Mouse (Mus musculus) CH12.LX (cell line): ENCODE results near the gene Wtap. TPM values are rescaled to one million over a fixed set of nuclear protein-coding genes. Genes with fewer than 3 reads are reported as not detected.

Source experiments
- DNase-seq: peaks from one replicate; pipeline ENCODE4 v3.0.0-alpha.2; 2013; ENCODE audit errors: extremely low read depth
- H3K27ac ChIP-seq: 2 replicates; pipeline ENCODE4 v1.5.1; 2012; ENCODE audit warnings: low read depth, mild to moderate bottlenecking, control low read depth, moderate library complexity; ENCODE audit not compliant: insufficient read depth
- H3K27me3 ChIP-seq: replicated peaks from 2 replicates; pipeline ENCODE3; 2012; ENCODE audit warnings: inconsistent platforms
- H3K36me3 ChIP-seq, 2 experiments: replicated peaks in 1 of 2; 2 replicates each; pipeline versions ENCODE3 to v1.6.1; 2012; ENCODE audit warnings: inconsistent platforms in 1 of 2, low read length in 1 of 2, mild to moderate bottlenecking in 1 of 2, mixed read lengths in 1 of 2, moderate library complexity in 1 of 2; ENCODE audit not compliant: control insufficient read depth in 1 of 2, insufficient read depth in 1 of 2
- H3K4me1 ChIP-seq, 2 experiments: 2 replicates each; pipeline ENCODE4 v1.6.1; 2012; ENCODE audit warnings: inconsistent platforms in 1 of 2, moderate library complexity in 1 of 2; ENCODE audit not compliant: insufficient read depth in 2 of 2, control insufficient read depth in 1 of 2
- H3K4me2 ChIP-seq: 2 replicates; pipeline ENCODE4 v1.6.1; 2012; ENCODE audit warnings: low read depth, mild to moderate bottlenecking, control low read depth; ENCODE audit not compliant: poor library complexity, insufficient read depth, severe bottlenecking
- H3K4me3 ChIP-seq, 3 experiments: fragments of 150-350 bp in 1 of 3; sonication (generic) in 1 of 3; replicated peaks in 1 of 3; 2 replicates each; pipeline versions ENCODE3 to v1.5.1; 2011 to 2012; ENCODE audit warnings: low read depth in 2 of 3, low read length in 2 of 3, mild to moderate bottlenecking in 2 of 3, moderate library complexity in 2 of 3, control low read depth in 1 of 3, improper control_type of control experiment in 1 of 3, inconsistent platforms in 1 of 3, mixed read lengths in 1 of 3; ENCODE audit not compliant: poor library complexity in 1 of 3
- H3K79me2 ChIP-seq: replicated peaks from 2 replicates; pipeline ENCODE4 v1.6.1; 2012; ENCODE audit warnings: mild to moderate bottlenecking, moderate library complexity; ENCODE audit not compliant: control insufficient read depth, poor library complexity, insufficient read depth, severe bottlenecking; ENCODE audit errors: extremely low read depth
- H3K9ac ChIP-seq: 2 replicates; pipeline ENCODE4 v1.6.1; 2012; ENCODE audit warnings: low read depth, mild to moderate bottlenecking, control low read depth, moderate library complexity; ENCODE audit not compliant: insufficient read depth
- H3K9me3 ChIP-seq: replicated peaks from 2 replicates; pipeline ENCODE3; 2012; ENCODE audit warnings: low read length, inconsistent platforms, mixed read lengths
- BHLHE40 ChIP-seq: IDR thresholded peaks from 2 replicates; pipeline ENCODE4 v1.6.1; 2011; ENCODE audit warnings: mild to moderate bottlenecking, low read depth, low read length, improper control_type of control experiment
- CHD1 ChIP-seq: IDR thresholded peaks from 2 replicates; pipeline ENCODE4 v1.6.1; 2012; ENCODE audit warnings: low read depth, low read length, improper control_type of control experiment, inconsistent platforms
- CTCF ChIP-seq, 2 experiments: IDR thresholded peaks in 1 of 2; conservative IDR thresholded peaks in 1 of 2; 2 replicates each; pipeline ENCODE4 v1.5.1; 2011 to 2012; ENCODE audit warnings: low read depth in 2 of 2, low read length in 2 of 2, improper control_type of control experiment in 1 of 2, inconsistent platforms in 1 of 2, mild to moderate bottlenecking in 1 of 2, moderate library complexity in 1 of 2
- EP300 ChIP-seq: IDR thresholded peaks from 2 replicates; pipeline ENCODE4 v1.6.1; 2011; ENCODE audit warnings: low read length, improper control_type of control experiment
- ETS1 ChIP-seq: conservative IDR thresholded peaks from 2 replicates; pipeline ENCODE4 v1.6.1; 2012; ENCODE audit warnings: low read depth, mild to moderate bottlenecking, inconsistent platforms, low read length, improper control_type of control experiment, moderate library complexity
- GABPA ChIP-seq: IDR thresholded peaks from 2 replicates; pipeline ENCODE4 v1.6.1; 2012; ENCODE audit warnings: low read depth, low read length, improper control_type of control experiment, inconsistent platforms; ENCODE audit not compliant: insufficient replicate concordance
- HCFC1 ChIP-seq: IDR thresholded peaks from 2 replicates; pipeline ENCODE4 v1.6.1; 2012; ENCODE audit warnings: low read depth, mild to moderate bottlenecking, inconsistent platforms, low read length, improper control_type of control experiment
- JUN ChIP-seq: IDR thresholded peaks from 2 replicates; pipeline ENCODE4 v1.6.1; 2011; ENCODE audit warnings: low read depth, mild to moderate bottlenecking, low read length, improper control_type of control experiment, moderate library complexity; ENCODE audit not compliant: insufficient read depth
- JUND ChIP-seq: conservative IDR thresholded peaks from 2 replicates; pipeline ENCODE4 v1.6.1; 2011; ENCODE audit warnings: low read depth, low read length, improper control_type of control experiment
- MAFK ChIP-seq: IDR thresholded peaks from 2 replicates; pipeline ENCODE4 v1.6.1; 2011; ENCODE audit warnings: low read length, improper control_type of control experiment; ENCODE audit not compliant: insufficient replicate concordance
- MAZ ChIP-seq: IDR thresholded peaks from 2 replicates; pipeline ENCODE4 v1.6.1; 2012; ENCODE audit warnings: low read depth, mild to moderate bottlenecking, inconsistent platforms, low read length, improper control_type of control experiment, moderate library complexity
- MEF2A ChIP-seq: IDR thresholded peaks from 2 replicates; pipeline ENCODE4 v1.6.1; 2014; ENCODE audit warnings: low read depth, mild to moderate bottlenecking, inconsistent platforms, low read length, improper control_type of control experiment, borderline replicate concordance
- MXI1 ChIP-seq: IDR thresholded peaks from 2 replicates; pipeline ENCODE4 v1.6.1; 2011; ENCODE audit warnings: mild to moderate bottlenecking, low read depth, low read length, improper control_type of control experiment
- MYC ChIP-seq: IDR thresholded peaks from 2 replicates; pipeline ENCODE4 v1.6.1; 2011; ENCODE audit warnings: low read depth, mild to moderate bottlenecking, improper control_type of control experiment, low read length
- NELFE ChIP-seq: IDR thresholded peaks from 2 replicates; pipeline ENCODE4 v1.6.1; 2011; ENCODE audit warnings: low read depth, low read length, improper control_type of control experiment
- PAX5 ChIP-seq: IDR thresholded peaks from 2 replicates; pipeline ENCODE4 v1.6.1; 2012; ENCODE audit warnings: low read length, inconsistent platforms, mixed read lengths
- POLR2A ChIP-seq: IDR thresholded peaks from 2 replicates; pipeline ENCODE4 v1.6.1; 2011; ENCODE audit warnings: low read depth, mild to moderate bottlenecking, improper control_type of control experiment, low read length
- POLR2AphosphoS2 ChIP-seq: IDR thresholded peaks from 2 replicates; pipeline ENCODE4 v1.6.1; 2011; ENCODE audit warnings: low read depth, low read length, improper control_type of control experiment
- RAD21 ChIP-seq: IDR thresholded peaks from 2 replicates; pipeline ENCODE4 v1.6.1; 2011; ENCODE audit warnings: low read depth, mild to moderate bottlenecking, low read length, improper control_type of control experiment, moderate library complexity
- RCOR1 ChIP-seq: conservative IDR thresholded peaks from 2 replicates; pipeline ENCODE4 v1.6.1; 2012; ENCODE audit warnings: low read depth, mild to moderate bottlenecking, inconsistent platforms, low read length, improper control_type of control experiment
- SIN3A ChIP-seq: IDR thresholded peaks from 2 replicates; pipeline ENCODE4 v1.6.1; 2012; ENCODE audit warnings: low read length, improper control_type of control experiment, inconsistent platforms
- SMC3 ChIP-seq: IDR thresholded peaks from 2 replicates; pipeline ENCODE4 v1.6.1; 2011; ENCODE audit warnings: low read depth, low read length, improper control_type of control experiment
- TBP ChIP-seq: conservative IDR thresholded peaks from 2 replicates; pipeline ENCODE4 v1.6.1; 2011; ENCODE audit warnings: low read depth, low read length, improper control_type of control experiment
- TCF12 ChIP-seq: IDR thresholded peaks from 2 replicates; pipeline ENCODE4 v1.6.1; 2014; ENCODE audit warnings: low read depth, mild to moderate bottlenecking, inconsistent platforms, low read length, improper control_type of control experiment
- USF1 ChIP-seq: IDR thresholded peaks from 2 replicates; pipeline ENCODE4 v1.6.1; 2014; ENCODE audit warnings: low read depth, mild to moderate bottlenecking, inconsistent platforms, low read length, improper control_type of control experiment
- ZC3H11A ChIP-seq: IDR thresholded peaks from 2 replicates; pipeline ENCODE4 v1.6.1; 2012; ENCODE audit warnings: low read depth, mild to moderate bottlenecking, inconsistent platforms, low read length, improper control_type of control experiment
- ZKSCAN1 ChIP-seq: IDR thresholded peaks from 2 replicates; pipeline ENCODE4 v1.6.1; 2012; ENCODE audit warnings: low read depth, inconsistent platforms, low read length, improper control_type of control experiment, borderline replicate concordance
- ZMIZ1 ChIP-seq: IDR thresholded peaks from 2 replicates; pipeline ENCODE4 v1.6.1; 2012; ENCODE audit warnings: low read depth, mild to moderate bottlenecking, inconsistent platforms, low read length, improper control_type of control experiment
- dilution Hi-C: fragments of 300-500 bp; cut with MboI; formaldehyde crosslinking; loops from 2 replicates; pipeline ENCODE4 v1.14.3; 2020; ENCODE audit warnings: low sequenced_read_pairs; ENCODE audit not compliant: extremely low pct_unique_long_range_greater_than_20kb, extremely low pct_ligation_motif_present
- in situ Hi-C: fragments of 300-500 bp; cut with MboI; formaldehyde crosslinking; loops from 3 replicates; pipeline ENCODE4 v1.14.3; 2019; ENCODE audit warnings: low sequenced_read_pairs, low pct_ligation_motif_present, low pct_unique_long_range_greater_than_20kb, mixed read lengths
- polyA plus RNA-seq: library from polyadenylated mRNA; unstranded; fragments of >175 nt; gene quantifications from 2 replicates; pipeline ENCODE4 v1.2.1, GENCODE M21; 2012; ENCODE audit warnings: low read depth; ENCODE audit not compliant: insufficient read length
- total RNA-seq, 2 experiments: library from RNA; depleted of rRNA; stranded (reverse); fragments of 300-350 nt in 1 of 2; fragments of >200 nt in 1 of 2; gene quantifications; 2 replicates each; pipeline ENCODE4 v1.2.3; 2012 to 2014

The Wtap gene
- total and polyA plus RNA-seq, 3 experiments: 54.1 to 129 (median 88.9) TPM

DNA sequence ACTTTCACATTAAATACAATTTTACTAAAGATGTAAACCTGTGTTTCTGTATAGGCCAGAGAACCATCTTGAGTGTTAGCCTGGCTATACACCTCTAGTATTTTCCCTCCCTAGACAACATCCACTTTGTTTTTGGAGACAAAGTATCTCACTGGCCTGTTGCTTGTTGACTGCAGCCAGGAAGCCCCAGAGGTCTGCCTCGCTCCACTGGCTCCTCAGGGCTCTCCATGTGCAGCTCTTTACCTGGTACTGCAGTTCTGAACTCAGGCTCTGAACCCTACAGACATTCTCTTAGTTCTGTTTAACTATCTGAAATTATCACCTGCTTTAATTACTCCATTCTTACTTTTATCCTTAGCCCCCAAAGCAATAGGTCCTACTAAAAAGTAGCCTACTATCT lies 15.4 kb downstream of the Wtap start:
- H3K36me3 ChIP-seq: peaks cover 44 to 74% of the 10 kb centered on the region in 2 experiments
- no peak overlapping the region for H3K9ac ChIP-seq
- peaks cover 0 to 7% of the 10 kb centered on the region in 2 experiments; a peak in 2 of 4 replicates for H3K4me1 ChIP-seq
- no peak overlapping the region for H3K4me3 ChIP-seq
- no peak for DNase-seq
- peaks cover 36% of the 10 kb centered on the region for H3K79me2 ChIP-seq
- H3K27me3 ChIP-seq: no peaks in the 10 kb centered on the region
- dilution Hi-C loops (no loop called here), in situ Hi-C loops (no loop called here)
- H3K9me3 ChIP-seq: no peaks in the 10 kb centered on the region
- no peak overlapping the region for H3K27ac ChIP-seq
- H3K4me2 ChIP-seq: no peak overlapping the region
- TF ChIP-seq CTCF (conservative IDR thresholded peaks at IDR 0.05 in 1 of 2, IDR thresholded peaks at IDR 0.05 in 1 of 2; ENCODE audit: low read depth in 2 of 2, low read length in 2 of 2) (no peak), MEF2A (no peak), EP300 (no peak), PAX5 (no peak), CHD1 (no peak), ZKSCAN1 (no peak), JUN (no peak), POLR2AphosphoS2 (no peak), MXI1 (no peak), MAZ (no peak), TBP (no peak), USF1 (no peak), MAFK (no peak), ZC3H11A (no peak), RCOR1 (no peak), JUND (no peak), SMC3 (no peak), POLR2A (no peak), NELFE (no peak), SIN3A (no peak)

- Histone ChIP-seq H3K27ac (no peak overlapping the region), H3K4me3 (no peak overlapping the region), H3K4me1 (no peaks in the 10 kb centered on the region), H3K9ac (no peak overlapping the region), H3K4me2 (no peak overlapping the region), H3K9me3 (no peaks in the 10 kb centered on the region), H3K36me3 (peaks cover 26 to 77% of the 10 kb centered on the region in 2 experiments), H3K27me3 (no peaks in the 10 kb centered on the region), H3K79me2 (peaks cover 18% of the 10 kb centered on the region)
- dilution Hi-C loops (no loop called here), in situ Hi-C loops (no loop called here)
- DNase-seq: no peak
- TF ChIP-seq TCF12 (no peak), PAX5 (no peak), ETS1 (no peak), RCOR1 (no peak), RAD21 (no peak), POLR2A (no peak), JUN (no peak), MEF2A (no peak), MYC (no peak), HCFC1 (no peak), BHLHE40 (no peak), ZC3H11A (no peak), GABPA (no peak), TBP (no peak), ZMIZ1 (no peak), POLR2AphosphoS2 (no peak), SMC3 (no peak)
Observed at GRCm38 (mm10) chr17:12973851-12974250, 20.1 kb downstream of the Wtap start.
